Mouse (Mus musculus) heart, adult 2 months (tissue): Measurements from ENCODE around the gene Rhof.

ENCODE experiments used
- CTCF ChIP-seq: fragments of 200-600 bp; IDR thresholded peaks from 2 replicates; pipeline ENCODE4 v1.8.1; 2022; ENCODE audit warnings: antibody characterized with exemption, mild to moderate bottlenecking, moderate library complexity
- EP300 ChIP-seq: fragments of 200-500 bp; IDR thresholded peaks from 2 replicates; pipeline ENCODE4 v1.6.1; 2011; ENCODE audit warnings: low read depth, low read length, control low read depth; ENCODE audit not compliant: insufficient read depth

- no peak for TF ChIP-seq CTCF
- TF ChIP-seq EP300, result 0 out of 2 replicates have a peak, but pooled peaks have one; percentile 61
Observed at GRCm38 (mm10) chr5:123138953-123139721, 6.6 kb upstream of the Rhof start.
